Mouse (Mus musculus): ENCODE results near the gene Zdhhc17.

DNA sequence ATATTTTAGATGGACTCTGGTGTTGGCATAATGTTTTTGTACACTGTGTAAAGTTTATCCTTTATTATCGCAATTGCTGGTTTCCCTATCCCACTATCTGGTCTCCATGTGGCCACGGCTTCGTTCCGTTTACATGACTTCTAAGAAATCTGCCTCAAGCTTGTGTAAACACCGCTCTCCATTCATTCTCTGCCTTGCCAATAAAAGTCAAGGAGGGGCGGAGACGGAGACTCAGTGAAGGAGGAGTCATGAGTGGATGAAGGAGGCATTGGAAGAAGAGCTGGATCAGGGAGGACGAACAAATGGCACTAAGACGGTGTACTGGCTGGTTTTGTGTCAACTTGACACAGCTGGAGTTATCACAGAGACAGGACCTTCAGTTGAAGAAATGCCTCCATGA lies 37.9 kb downstream of the Zdhhc17 start:
- TF ChIP-seq POLR2A (IDR thresholded peaks at IDR 0.05; ENCODE audit: borderline replicate concordance, extremely low read depth, low read depth, low read length) (no peak), CTCF (IDR thresholded peaks at IDR 0.05; ENCODE audit: insufficient read depth, low read length) (no peak)

All from lung, adult 2 months (tissue).